In genomic region chr6:81923523-81924142, GRCm38 (mm10) we compare ENCODE assay signal across 8 mouse cellular contexts. TPM values are rescaled to one million over a fixed set of nuclear protein-coding genes. Genes with fewer than 3 reads are reported as not detected.
DNase-seq lines count a peak whose midpoint lies in the region; ATAC-seq and TF ChIP-seq lines count a peak whose summit lies in the region.

Gene Gcfc2 (plus strand): TSS chr6:81923669.

- peaks cover 3% of the 10 kb centered on the region for H3K4me1 ChIP-seq in bone marrow, adult 2 months (ENCODE audit: control insufficient read depth, insufficient read depth, low read length)
- H3K4me1 ChIP-seq in embryonic facial prominence, embryonic 15.5 days, result peaks cover 6% of the 10 kb centered on the region
- peaks cover 10% of the 10 kb centered on the region; the same call in 1 of the 2 replicates for H3K4me1 ChIP-seq in kidney, embryonic 14.5 days (ENCODE audit: control insufficient read depth, insufficient read depth, low read length)
- H3K4me1 ChIP-seq in limb, embryonic 15.5 days, result 0 out of 2 replicates have a peak, but pooled peaks cover 7% of the 10 kb centered on the region

- TF ChIP-seq CTCF in bone marrow, adult 2 months (IDR thresholded peaks at IDR 0.05; ENCODE audit: control insufficient read depth, insufficient read depth, low read length), result no peak

- H3K27ac ChIP-seq in bone marrow, adult 2 months (ENCODE audit: control insufficient read depth, insufficient read depth, low read depth, low read length, poor library complexity), result 0 out of 2 replicates have a peak within 1 kb of the TSS, but pooled peaks have one; percentile 2
- H3K27ac ChIP-seq in embryonic facial prominence, embryonic 15.5 days (replicated peaks), result peak within 1 kb of the TSS; percentile 55
- peak within 1 kb of the TSS; percentile 39; the same call in 1 of the 2 replicates for H3K27ac ChIP-seq in kidney, embryonic 14.5 days (ENCODE audit: low read depth, low read length)
- H3K27ac ChIP-seq in limb, embryonic 15.5 days, result peak within 1 kb of the TSS; percentile 67; the same call in 1 of the 2 replicates

- DNase-seq in 416B (ENCODE audit: low read depth), result peak; percentile 77
- peak; percentile 89 to 93 for DNase-seq in heart, adult 9 months (ENCODE audit: low spot score in 2 of 2)
- DNase-seq in monocyte, adult 2 months (ENCODE audit: low read depth in 1 of 2, low spot score in 2 of 2), result peak; percentile 48 to 78
- DNase-seq in spleen, postnatal 36 days (ENCODE audit: low spot score in 2 of 2), result peak; percentile 90 to 91

- peak within 1 kb of the TSS; percentile 69 for H3K4me3 ChIP-seq in bone marrow, adult 2 months (replicated peaks; ENCODE audit: control insufficient read depth, low read depth, low read length)
- H3K4me3 ChIP-seq in embryonic facial prominence, embryonic 15.5 days (replicated peaks), result peak within 1 kb of the TSS; percentile 75
- peak within 1 kb of the TSS; percentile 76 for H3K4me3 ChIP-seq in kidney, embryonic 14.5 days (ENCODE audit: low read length)
- H3K4me3 ChIP-seq in limb, embryonic 15.5 days, result peak within 1 kb of the TSS; percentile 90

- H3K27me3 ChIP-seq in embryonic facial prominence, embryonic 15.5 days, result no peaks in the 10 kb centered on the region
- no peaks in the 10 kb centered on the region for H3K27me3 ChIP-seq in kidney, embryonic 14.5 days (ENCODE audit: control insufficient read depth, insufficient read depth, low read length)
- no peaks in the 10 kb centered on the region for H3K27me3 ChIP-seq in limb, embryonic 15.5 days

- TF ChIP-seq POLR2A in bone marrow, adult 2 months (IDR thresholded peaks at IDR 0.05; ENCODE audit: borderline replicate concordance, control insufficient read depth, low read depth, low read length), result peak; percentile 57; the same call in 1 of the 2 replicates

- peaks cover 24% of the 10 kb centered on the region; the same call in 1 of the 2 replicates for H3K36me3 ChIP-seq in embryonic facial prominence, embryonic 15.5 days
- H3K36me3 ChIP-seq in kidney, embryonic 14.5 days (ENCODE audit: control insufficient read depth, insufficient read depth, low read length), result peaks cover 31% of the 10 kb centered on the region
- H3K36me3 ChIP-seq in limb, embryonic 15.5 days, result peaks cover 27% of the 10 kb centered on the region

- H3K4me2 ChIP-seq in embryonic facial prominence, embryonic 15.5 days (replicated peaks), result peak within 1 kb of the TSS; percentile 56
- peak within 1 kb of the TSS; percentile 72 for H3K4me2 ChIP-seq in kidney, embryonic 14.5 days (replicated peaks; ENCODE audit: low read depth, low read length)
- H3K4me2 ChIP-seq in limb, embryonic 15.5 days, result peak within 1 kb of the TSS; percentile 61

- no peaks in the 10 kb centered on the region for H3K9me3 ChIP-seq in embryonic facial prominence, embryonic 15.5 days (replicated peaks)
- no peaks in the 10 kb centered on the region for H3K9me3 ChIP-seq in kidney, embryonic 14.5 days (ENCODE audit: control insufficient read depth, low read length)
- no peaks in the 10 kb centered on the region for H3K9me3 ChIP-seq in limb, embryonic 15.5 days

- H3K9ac ChIP-seq in embryonic facial prominence, embryonic 15.5 days, result peak within 1 kb of the TSS; percentile 95
- H3K9ac ChIP-seq in kidney, embryonic 14.5 days (ENCODE audit: low read depth, low read length), result peak within 1 kb of the TSS; percentile 85
- peak within 1 kb of the TSS; percentile 97 for H3K9ac ChIP-seq in limb, embryonic 15.5 days

- under 1% methylated on average over 56 of the region's 56 CpGs for WGBS in bone marrow, adult 2 months
- WGBS in embryonic facial prominence, embryonic 15.5 days, result under 1% methylated on average over 56 of the region's 56 CpGs
- under 1% methylated on average over 53 of the region's 56 CpGs for WGBS in kidney, embryonic 14.5 days
- under 1% methylated on average over 56 of the region's 56 CpGs for WGBS in limb, embryonic 15.5 days

- ATAC-seq in embryonic facial prominence, embryonic 15.5 days (ENCODE audit: insufficient number of reproducible peaks, low FRiP score, low TSS enrichment, low read depth), result peak; percentile 89
- peak; percentile 96 for ATAC-seq in kidney, embryonic 14.5 days (ENCODE audit: low FRiP score, low TSS enrichment)
- peak; percentile 84 for ATAC-seq in limb, embryonic 15.5 days (ENCODE audit: insufficient number of reproducible peaks, low FRiP score, low TSS enrichment, low read depth)

RNA-seq across cellular contexts. Expression of gene Gcfc2, which starts in this region (rescaled TPM):
- 5.0 and 8.8 TPM in 2 replicates for polyA plus RNA-seq in bone marrow, adult 2 months (2011; ENCODE audit: insufficient read depth, insufficient read length, low replicate concordance, missing spikeins)
- 8.6 and 12.5 TPM in 2 replicates for polyA plus RNA-seq in embryonic facial prominence, embryonic 15.5 days (2015; fragmentation: Nextera tagmentation; extraction: Ambion mirVana)
- 14.3 and 15.7 TPM in 2 replicates for polyA plus RNA-seq in kidney, embryonic 14.5 days (2014; fragmentation: Nextera tagmentation; extraction: Ambion mirVana)
- polyA plus RNA-seq in limb, embryonic 15.5 days (2015; fragmentation: Nextera tagmentation; extraction: Ambion mirVana), result 7.5 and 8.8 TPM in 2 replicates

Comparison
In these comparisons a context has a peak if more than half of its experiments do, and no peak if none do; other contexts are left out.
1. Peak in every context shown above with its lines: DNase-seq, ATAC-seq, H3K4me3 ChIP-seq and H3K27ac ChIP-seq.
2. H3K27ac ChIP-seq: peak in every context shown above with its lines; median percentile 67 in limb, embryonic 15.5 days; 55 in embryonic facial prominence, embryonic 15.5 days; 39 in kidney, embryonic 14.5 days; 2 in bone marrow, adult 2 months.